Mouse (Mus musculus): ENCODE data around the gene Cfap99. TPM values are rescaled to one million over a fixed set of nuclear protein-coding genes. Genes with fewer than 3 reads are reported as not detected.

The Cfap99 gene
- polyA plus RNA-seq (2012; rRNA removed; ENCODE audit: low replicate concordance), result not detected in 2 replicates

DNA sequence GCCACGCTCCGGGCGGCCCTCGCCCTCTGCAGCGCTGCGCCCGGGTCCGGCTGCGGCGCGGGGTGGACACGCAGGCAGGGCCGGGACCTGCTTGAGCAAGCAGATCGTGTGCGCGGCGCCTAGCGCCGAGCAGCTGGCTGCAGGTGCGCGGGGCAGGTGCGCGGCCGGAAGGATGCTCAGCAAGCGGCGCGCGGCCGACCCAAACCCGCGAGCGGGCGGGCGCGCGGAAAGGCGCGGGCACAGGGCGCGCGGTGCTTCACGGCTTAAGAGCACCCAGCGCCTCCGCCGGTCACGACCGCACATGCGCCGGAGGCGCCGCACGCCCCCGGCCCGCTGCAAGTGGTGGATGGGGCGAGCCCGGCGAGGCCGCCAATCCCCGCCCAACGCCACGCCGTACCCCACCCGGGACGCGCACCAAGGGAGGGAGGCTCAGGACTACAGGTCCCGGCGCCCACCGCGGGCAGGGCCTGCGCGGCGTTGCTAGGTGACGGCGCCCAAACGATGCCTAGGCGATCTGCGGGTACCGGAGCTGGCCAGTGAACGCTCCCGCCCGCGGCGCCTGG is at the start of gene Cfap99, which contains the start of gene Zfyve28:
Gene Cfap99 (plus strand): TSS at position 447 of the 563 bp plus-strand sequence.
Gene Zfyve28 (minus strand): TSS at position 296 of the 563 bp plus-strand sequence.

DNA sequence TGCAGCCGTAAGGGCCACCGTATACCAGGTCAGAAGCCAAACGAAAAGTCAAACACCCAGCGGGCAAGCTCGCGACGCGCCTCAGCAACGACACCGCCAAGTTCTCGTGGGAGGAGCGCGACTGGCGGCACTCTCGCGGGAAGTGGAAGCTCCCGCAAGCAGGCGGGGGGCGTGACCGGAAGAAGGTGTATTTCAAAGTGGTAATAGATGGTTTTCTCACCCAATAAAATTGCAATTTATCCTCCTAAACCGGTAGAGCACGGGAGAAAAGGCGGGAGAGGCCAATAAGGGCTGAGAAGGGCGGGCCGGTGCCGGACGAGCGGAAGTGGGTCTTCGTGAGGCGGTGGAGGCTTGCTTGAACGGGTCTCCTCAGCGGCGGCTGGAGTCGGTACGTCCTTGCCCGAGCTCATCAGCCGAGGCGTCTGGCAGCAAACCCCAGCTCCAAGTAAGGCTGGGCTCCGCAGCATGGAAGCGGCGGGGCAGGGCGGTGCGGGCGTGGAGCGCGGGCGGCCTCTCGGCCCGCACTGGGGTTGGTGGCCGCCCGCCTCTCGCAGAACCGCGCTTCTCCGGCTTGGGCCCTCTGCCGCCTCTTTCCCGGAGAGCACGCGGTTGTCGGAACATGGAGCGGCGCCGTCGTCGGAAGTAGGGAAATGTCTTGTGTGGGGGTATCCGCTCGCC is 47.8 kb downstream of the Cfap99 start, which contains the start of gene Rnf4:
Gene Rnf4 (plus strand): TSS at position 193 of the 678 bp plus-strand sequence.

DNA sequence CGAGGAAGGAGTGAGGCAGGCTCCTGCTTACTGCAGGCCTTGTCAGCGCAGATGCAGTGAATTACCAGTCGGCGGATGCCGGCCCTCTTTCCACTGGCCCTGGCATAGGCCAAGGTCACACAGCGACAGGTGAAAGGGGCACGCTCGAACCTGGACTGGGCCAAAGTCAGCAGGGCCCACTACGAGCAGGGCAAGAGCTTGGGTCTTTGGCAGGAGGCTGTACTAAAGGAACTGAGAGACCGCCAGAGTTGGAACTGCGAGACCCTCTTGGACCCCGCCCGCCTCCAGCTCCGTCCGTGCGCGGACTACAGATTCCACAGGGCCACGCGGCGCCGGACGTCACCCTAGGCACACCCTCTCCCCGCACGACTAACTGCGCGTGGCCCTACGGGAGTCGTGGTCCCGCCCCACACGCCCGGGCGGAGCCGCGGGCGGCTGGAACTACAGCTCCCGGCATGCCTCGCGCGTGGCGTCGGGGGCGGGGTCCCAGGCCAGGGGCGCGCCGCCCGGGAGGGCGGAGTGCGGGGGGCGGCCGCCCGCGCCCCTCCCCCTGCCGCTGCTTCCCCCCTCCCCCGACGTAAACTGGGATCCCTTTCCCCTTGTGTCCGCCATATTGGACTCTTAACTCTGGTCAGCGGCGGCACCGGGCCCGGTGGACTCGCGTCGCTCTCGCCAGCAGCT is 81.1 kb downstream of the Cfap99 start, which contains the start of gene Fam193a:
Gene Fam193a (plus strand): TSS at position 593 of the 681 bp plus-strand sequence.

Other genes starting within 250 kb of the Cfap99 start
- gene Poln, start 119.2 kb upstream of the Cfap99 start, polyA plus RNA-seq (2012; rRNA removed; ENCODE audit: low replicate concordance), result 0.17 TPM in 1 of 2 replicates, not detected in the other
- gene Haus3, start 119.1 kb upstream of the Cfap99 start, polyA plus RNA-seq (2012; rRNA removed; ENCODE audit: low replicate concordance), result 0.07 and 0.09 TPM in 2 replicates
- gene Mxd4, start 100.9 kb upstream of the Cfap99 start, polyA plus RNA-seq (2012; rRNA removed; ENCODE audit: low replicate concordance), result 105 and 107 TPM in 2 replicates
- gene Zfyve28, start 151 bp upstream of the Cfap99 start, polyA plus RNA-seq (2012; rRNA removed; ENCODE audit: low replicate concordance), result 1.4 and 2.6 TPM in 2 replicates
- 18.7 and 19.7 TPM in 2 replicates for gene Rnf4, start 47.7 kb downstream of the Cfap99 start, polyA plus RNA-seq (2012; rRNA removed; ENCODE audit: low replicate concordance)
- gene Fam193a, start 81.3 kb downstream of the Cfap99 start, polyA plus RNA-seq (2012; rRNA removed; ENCODE audit: low replicate concordance), result 12.9 and 15.7 TPM in 2 replicates
- gene Tnip2, start 225.4 kb downstream of the Cfap99 start, polyA plus RNA-seq (2012; rRNA removed; ENCODE audit: low replicate concordance), result 9.8 and 22.7 TPM in 2 replicates
- gene Sh3bp2, start 237.2 kb downstream of the Cfap99 start, polyA plus RNA-seq (2012; rRNA removed; ENCODE audit: low replicate concordance), result 4.9 and 10.0 TPM in 2 replicates